In the genomic region with DNA sequence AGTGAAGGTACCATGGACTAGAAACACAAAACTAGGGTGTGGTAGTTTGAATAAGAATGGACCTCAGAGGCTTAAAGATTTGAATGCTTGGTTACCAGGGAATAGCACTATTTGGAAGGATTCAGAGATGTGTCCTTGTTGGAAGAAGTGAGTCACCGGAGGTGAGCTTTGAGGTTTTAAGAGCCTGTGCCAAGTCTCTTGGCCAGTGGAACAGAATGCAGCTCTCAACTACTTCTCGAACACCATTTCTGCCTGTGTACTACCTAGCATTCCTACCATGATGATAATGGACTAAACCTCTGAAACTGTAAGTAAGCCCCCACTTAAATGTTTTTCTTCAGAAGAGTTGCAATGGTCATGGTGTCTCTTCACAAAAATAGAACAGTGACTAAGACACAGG, we compare ENCODE assay signal across 20 mouse cellular contexts.
DNase-seq lines count a peak whose midpoint lies in the region; TF ChIP-seq lines count a peak whose summit lies in the region.
"Had no signal": no experiment of that assay in that cellular context is flagged by ENCODE, and none has a peak within 500 bp of the region (broad histone marks: within the 10 kb centered on the region; RNA-seq: fewer than 3 reads in every experiment).

No protein-coding gene starts in this region.

- no peak overlapping the region for H3K9ac ChIP-seq in heart, adult 2 months (ENCODE audit: low read depth, low read length)
- H3K9ac ChIP-seq: embryonic facial prominence, embryonic 13.5 days; forebrain, embryonic 12.5 days; heart, embryonic 12.5 days; hindbrain, embryonic 14.5 days; intestine, embryonic 15.5 days had no signal

- no peaks in the 10 kb centered on the region for H3K4me1 ChIP-seq in heart, adult 2 months (ENCODE audit: control insufficient read depth, insufficient read depth, low read length)
- H3K4me1 ChIP-seq: embryonic facial prominence, embryonic 13.5 days; forebrain, embryonic 12.5 days; heart, embryonic 12.5 days; hindbrain, embryonic 10.5 days; intestine, embryonic 15.5 days had no signal

- intact Hi-C loops in heart, adult 2 months (cut with DNase I): no loop called here

- no peak for TF ChIP-seq POLR2A in heart, adult 2 months (IDR thresholded peaks at IDR 0.05; ENCODE audit: insufficient read depth, low read depth, low read length)

- 67% methylated on average over 2 of the region's 2 CpGs for WGBS in heart, adult 2 months

- H3K36me3 ChIP-seq in heart, adult 2 months (ENCODE audit: control insufficient read depth, insufficient read depth, low read length): no peaks in the 10 kb centered on the region
- H3K36me3 ChIP-seq: embryonic facial prominence, embryonic 13.5 days; forebrain, embryonic 12.5 days; heart, embryonic 12.5 days; hindbrain, embryonic 10.5 days; intestine, embryonic 15.5 days had no signal

- no peaks in the 10 kb centered on the region for H3K27me3 ChIP-seq in heart, adult 2 months (ENCODE audit: control insufficient read depth, insufficient read depth, low read length)
- H3K27me3 ChIP-seq: embryonic facial prominence, embryonic 13.5 days; forebrain, embryonic 12.5 days; heart, embryonic 12.5 days; intestine, embryonic 15.5 days had no signal

- TF ChIP-seq EP300 in heart, adult 2 months (IDR thresholded peaks at IDR 0.05; ENCODE audit: insufficient read depth, low read depth, low read length): no peak

- no peak for TF ChIP-seq CTCF in heart, adult 2 months (IDR thresholded peaks at IDR 0.05)

- no peak overlapping the region for H3K4me3 ChIP-seq in heart, adult 2 months
- H3K4me3 ChIP-seq: embryonic facial prominence, embryonic 13.5 days; forebrain, embryonic 12.5 days; heart, embryonic 12.5 days; hindbrain, embryonic 10.5 days; intestine, embryonic 15.5 days had no signal

- H3K27ac ChIP-seq in heart, adult 2 months: no peak overlapping the region
- H3K27ac ChIP-seq: embryonic facial prominence, embryonic 13.5 days; forebrain, embryonic 12.5 days; hindbrain, embryonic 10.5 days; hindbrain, embryonic 14.5 days; intestine, embryonic 15.5 days had no signal

- peak; percentile 0 for DNase-seq in adrenal gland, postnatal 25 days
- DNase-seq in adrenal gland, adult 8-10 months: no peak
- DNase-seq in 3134 (ENCODE audit: extremely low read depth, insufficient read length, low spot score): peak; percentile 13
- DNase-seq in ES-CJ7 (ENCODE audit: low read depth, low spot score): peak; percentile 1
- peak; percentile 41 for DNase-seq in R1 (ENCODE audit: low read depth, low spot score)
- no peak for DNase-seq in right cerebral cortex, postnatal 10 days (ENCODE audit: low spot score in 2 of 2)
- no peak for DNase-seq in heart, adult 2 months
- DNase-seq: B cell, adult 2 months; cerebellum, adult 18-20 months; cerebellum, adult 9-11 months; cerebellum, postnatal 36 days; gastrocnemius, postnatal 10 days; heart, adult 18-20 months; kidney, adult 18-20 months had no signal

- no peaks in the 10 kb centered on the region for H3K79me2 ChIP-seq in heart, adult 2 months (replicated peaks; ENCODE audit: control insufficient read depth, insufficient read depth, low read length)

Comparison
In these comparisons a context has a peak if more than half of its experiments do, and no peak if none do; other contexts are left out.
1. DNase-seq: peak in adrenal gland, postnatal 25 days (single experiment), 3134 (single experiment), ES-CJ7 (single experiment) and R1 (single experiment); none in adrenal gland, adult 8-10 months (single experiment), right cerebral cortex, postnatal 10 days (0 of 2) and heart, adult 2 months (0 of 2).